Mouse (Mus musculus) urinary bladder, postnatal 25 days (tissue): ENCODE measurements around the gene Zscan18.
"Not testable (repeated sequence)": the region's sequence is repeated elsewhere in the genome, so short reads cannot be mapped to it uniquely, and the experiment has no call there.

Experiments used
- DNase-seq: peaks from one replicate; pipeline ENCODE4 v3.0.0; 2022; ENCODE audit warnings: low spot score

Gene Zscan18

GRCm38 (mm10) chr7:12802866-12803726 lies at the start of gene Zscan18:
Zscan18 (minus strand) TSS chr7:12803635.
- peak; percentile 51 for DNase-seq

GRCm38 (mm10) chr7:12835779-12836178 lies 32.3 kb upstream of the Zscan18 start:
- no peak for DNase-seq

- DNase-seq, result no peak
These were observed 31.8 kb upstream of the Zscan18 start for GRCm38 (mm10) chr7:12835193-12835671.

GRCm38 (mm10) chr7:12834162-12835120 lies 31.0 kb upstream of the Zscan18 start, which contains the start of gene Zfp110:
Zfp110 (plus strand) TSS chr7:12834761.
- peak; percentile 85 for DNase-seq

- DNase-seq, result peak; percentile 92
These were observed 15.3 kb upstream of the Zscan18 start, which contains the start of gene Zfp329 for GRCm38 (mm10) chr7:12818521-12819295. Zfp329 (minus strand) TSS chr7:12818858.

- DNase-seq, result no peak
These were observed 12.1 kb upstream of the Zscan18 start for GRCm38 (mm10) chr7:12815566-12815965.

GRCm38 (mm10) chr7:12803727-12804071 lies 264 bp upstream of the Zscan18 start:
- DNase-seq, result no peak

GRCm38 (mm10) chr7:12799554-12799953 lies 3.9 kb downstream of the Zscan18 start:
- DNase-seq, result no peak

- DNase-seq, result no peak
These were observed 5.5 kb downstream of the Zscan18 start for GRCm38 (mm10) chr7:12797971-12798370.

GRCm38 (mm10) chr7:12792624-12793023 lies 10.8 kb downstream of the Zscan18 start:
- not testable (repeated sequence) for DNase-seq

- DNase-seq, result no peak
These were observed 15.4 kb downstream of the Zscan18 start for GRCm38 (mm10) chr7:12788025-12788424.

GRCm38 (mm10) chr7:12787333-12787732 lies 16.1 kb downstream of the Zscan18 start:
- DNase-seq, result no peak

GRCm38 (mm10) chr7:12780151-12780830 lies 23.1 kb downstream of the Zscan18 start:
- peak; percentile 55 for DNase-seq

GRCm38 (mm10) chr7:12779782-12780150 lies 23.7 kb downstream of the Zscan18 start:
- DNase-seq, result no peak

- DNase-seq, result no peak
These were observed 24.3 kb downstream of the Zscan18 start for GRCm38 (mm10) chr7:12779141-12779540.

GRCm38 (mm10) chr7:12774606-12775005 lies 28.8 kb downstream of the Zscan18 start:
- DNase-seq, result no peak

GRCm38 (mm10) chr7:12774111-12774510 lies 29.3 kb downstream of the Zscan18 start:
- no peak for DNase-seq

- no peak for DNase-seq
These were observed 53.8 kb downstream of the Zscan18 start for GRCm38 (mm10) chr7:12749431-12750198.

GRCm38 (mm10) chr7:12734904-12735303 lies 68.5 kb downstream of the Zscan18 start, which contains the start of gene Vmn2r56:
Vmn2r56 (minus strand) TSS chr7:12735004.
- no peak for DNase-seq
